Mouse (Mus musculus): ENCODE data around the gene Npr2. TPM values are rescaled to one million over a fixed set of nuclear protein-coding genes. Genes with fewer than 3 reads are reported as not detected.

Gene Npr2
- polyA plus RNA-seq, 1 experiment from 2014 or later = 8.1 TPM

DNA sequence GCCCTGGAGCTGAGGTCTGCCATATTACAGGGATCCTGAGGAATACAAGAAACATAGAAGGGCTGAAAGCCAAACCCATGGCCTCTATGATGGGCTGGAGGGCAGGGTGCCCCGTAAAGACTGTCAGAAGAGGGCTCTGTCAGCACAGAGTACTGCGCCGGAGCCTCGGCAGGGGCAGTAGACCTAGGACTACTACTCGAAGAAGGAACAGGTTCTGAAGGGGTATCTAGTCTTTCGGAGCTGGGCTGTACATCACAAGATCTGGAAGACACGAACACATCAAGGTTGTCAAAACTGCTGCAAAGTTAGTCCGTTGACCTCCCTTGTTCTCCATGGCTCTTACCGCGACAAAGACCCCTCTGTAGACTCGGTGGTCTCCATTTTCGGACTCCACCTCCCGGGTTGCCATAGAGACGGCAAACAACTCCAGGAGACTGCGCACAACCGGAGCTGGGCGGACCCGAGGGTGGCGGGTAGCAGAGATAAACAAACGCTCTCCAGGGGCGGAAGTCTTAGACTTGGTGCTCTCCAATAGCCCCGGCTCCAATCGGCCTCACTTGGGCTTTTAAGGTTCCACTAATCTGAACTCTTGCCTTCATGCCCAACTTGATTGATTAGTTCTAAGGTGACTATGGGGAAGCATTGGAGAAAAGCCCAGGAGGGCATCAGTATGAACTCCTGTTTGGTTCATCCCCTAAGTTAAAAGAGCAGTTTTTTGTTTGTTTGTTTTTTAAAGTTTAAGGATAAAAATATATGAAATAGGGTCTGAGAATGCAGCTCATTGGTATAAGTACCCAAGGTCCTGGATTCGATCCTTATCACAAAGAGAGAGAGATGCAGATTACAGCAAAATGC, 21.7 kb downstream of the Npr2 start, which contains the start of gene Spag8:
TSS of gene Spag8 (minus strand) at position 434 of the 855 bp plus-strand sequence.
- Histone ChIP-seq H3K9me3 (ENCODE audit: control insufficient read depth, low read length) (no peaks in the 10 kb centered on the region; the same call in 1 of the 2 replicates), H3K9ac (ENCODE audit: low read length) (no peak within 1 kb of the TSS), H3K27ac (replicated peaks; ENCODE audit: low read depth, low read length) (no peak within 1 kb of the TSS), H3K27me3 (ENCODE audit: control insufficient read depth, insufficient read depth, low read length) (no peaks in the 10 kb centered on the region), H3K4me1 (ENCODE audit: control insufficient read depth, insufficient read depth, low read length) (peaks cover 5% of the 10 kb centered on the region), H3K4me3 (ENCODE audit: low read depth, low read length) (peak within 1 kb of the TSS; percentile 17; the same call in 1 of the 2 replicates), H3K36me3 (ENCODE audit: control insufficient read depth, insufficient read depth, low read length) (no peaks in the 10 kb centered on the region), H3K4me2 (ENCODE audit: low read depth, severe bottlenecking) (peak within 1 kb of the TSS; percentile 38)
- 12% methylated on average over 24 of the region's 24 CpGs for WGBS
- DNase-seq (ENCODE audit: low spot score) (peak; percentile 62), ATAC-seq (ENCODE audit: insufficient number of reproducible peaks, low FRiP score, low TSS enrichment, low read depth) (no peak)

- no peaks in the 10 kb centered on the region for H3K27me3 ChIP-seq (ENCODE audit: control insufficient read depth, insufficient read depth, low read length)
- peak overlapping the region; percentile 84 for H3K27ac ChIP-seq (replicated peaks; ENCODE audit: low read depth, low read length)
- ATAC-seq (ENCODE audit: insufficient number of reproducible peaks, low FRiP score, low TSS enrichment, low read depth) (no peak), DNase-seq (ENCODE audit: low spot score) (no peak)
- H3K9me3 ChIP-seq (ENCODE audit: control insufficient read depth, low read length) = no peaks in the 10 kb centered on the region
- 7% methylated on average over 34 of the region's 34 CpGs for WGBS
- H3K36me3 ChIP-seq (ENCODE audit: control insufficient read depth, insufficient read depth, low read length) = no peaks in the 10 kb centered on the region
- peak overlapping the region; percentile 92 for H3K9ac ChIP-seq (ENCODE audit: low read length)
- peak overlapping the region; percentile 79 for H3K4me2 ChIP-seq (ENCODE audit: low read depth, severe bottlenecking)
- peak overlapping the region; percentile 76 for H3K4me3 ChIP-seq (ENCODE audit: low read depth, low read length)
- H3K4me1 ChIP-seq (ENCODE audit: control insufficient read depth, insufficient read depth, low read length) = peaks cover 5% of the 10 kb centered on the region
Observed at GRCm38 (mm10) chr4:43655656-43656338, 24.1 kb downstream of the Npr2 start.

DNA sequence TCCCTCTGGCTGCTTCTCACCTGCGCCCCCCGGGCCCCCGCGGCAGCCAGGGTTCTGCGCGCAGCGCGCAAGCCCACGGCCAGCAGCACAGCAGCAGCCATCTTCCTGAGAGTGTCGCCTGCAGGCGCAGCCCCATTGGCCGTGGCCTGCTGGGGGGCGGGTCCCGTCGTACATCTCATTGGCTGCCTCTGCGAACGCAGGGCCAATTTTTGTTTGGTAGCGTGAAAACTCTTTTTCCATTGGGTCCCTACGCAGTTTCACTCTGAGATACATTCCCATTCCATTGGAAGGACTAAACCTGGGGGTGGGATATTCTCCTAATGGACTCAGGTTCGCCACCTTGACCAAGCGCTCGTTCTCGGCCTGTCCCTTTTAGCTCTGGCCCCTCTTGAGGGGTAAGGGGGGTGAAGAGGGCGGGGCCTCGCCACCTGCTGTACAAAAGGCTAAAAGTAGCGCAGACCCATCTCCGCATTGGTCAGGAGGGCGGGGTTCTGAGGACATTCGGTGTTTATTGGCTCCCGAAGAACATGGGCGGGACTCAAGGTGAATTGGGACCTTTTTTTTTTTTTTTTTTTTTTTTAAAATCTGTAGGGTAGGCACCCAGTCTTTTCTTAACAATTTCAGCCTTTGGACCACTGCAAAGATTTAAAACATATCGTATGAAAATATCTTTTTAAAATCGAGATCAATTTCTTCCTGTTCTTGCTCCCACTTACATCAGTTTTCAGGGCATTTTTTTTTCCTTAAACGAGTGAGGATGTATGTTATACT, 24.8 kb downstream of the Npr2 start, which contains the start of gene Hint2:
TSS of gene Hint2 (minus strand) at position 128 of the 771 bp plus-strand sequence.
- 1% methylated on average over 34 of the region's 34 CpGs for WGBS
- Histone ChIP-seq H3K9me3 (ENCODE audit: control insufficient read depth, low read length) (no peaks in the 10 kb centered on the region), H3K4me1 (ENCODE audit: control insufficient read depth, insufficient read depth, low read length) (peaks cover 5% of the 10 kb centered on the region), H3K27me3 (ENCODE audit: control insufficient read depth, insufficient read depth, low read length) (no peaks in the 10 kb centered on the region), H3K9ac (ENCODE audit: low read length) (peak within 1 kb of the TSS; percentile 92), H3K27ac (replicated peaks; ENCODE audit: low read depth, low read length) (peak within 1 kb of the TSS; percentile 84), H3K4me3 (ENCODE audit: low read depth, low read length) (peak within 1 kb of the TSS; percentile 76), H3K4me2 (ENCODE audit: low read depth, severe bottlenecking) (peak within 1 kb of the TSS; percentile 79), H3K36me3 (ENCODE audit: control insufficient read depth, insufficient read depth, low read length) (no peaks in the 10 kb centered on the region)
- peak; percentile 97 for ATAC-seq (ENCODE audit: insufficient number of reproducible peaks, low FRiP score, low TSS enrichment, low read depth)
- DNase-seq (ENCODE audit: low spot score) = peak; percentile 94

DNA sequence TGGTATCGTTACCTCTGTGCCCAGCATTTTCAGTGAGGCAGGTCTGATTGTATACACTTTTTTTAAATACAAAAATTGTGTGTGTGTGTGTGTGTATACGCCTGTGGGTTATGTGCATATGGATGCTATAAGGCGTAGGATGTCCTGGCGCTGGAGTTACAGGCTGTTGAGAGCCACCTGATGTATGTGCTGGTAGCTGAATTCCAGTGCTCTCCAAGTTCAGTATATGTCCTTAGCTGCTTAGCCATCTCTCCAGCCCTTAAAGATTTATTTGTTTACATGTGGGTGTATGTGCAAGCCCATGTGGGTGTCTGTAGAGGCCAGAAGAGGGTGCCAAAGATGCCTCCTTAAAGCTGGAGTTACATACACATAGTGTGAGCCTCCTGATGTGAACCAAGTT, 25.4 kb downstream of the Npr2 start:
- DNase-seq (ENCODE audit: low spot score) (no peak), ATAC-seq (ENCODE audit: insufficient number of reproducible peaks, low FRiP score, low TSS enrichment, low read depth) (no peak)
- H3K27ac ChIP-seq (replicated peaks; ENCODE audit: low read depth, low read length) = no peak overlapping the region
- H3K4me3 ChIP-seq (ENCODE audit: low read depth, low read length) = peak overlapping the region; percentile 76; the same call in 1 of the 2 replicates
- H3K9me3 ChIP-seq (ENCODE audit: control insufficient read depth, low read length) = no peaks in the 10 kb centered on the region
- H3K9ac ChIP-seq (ENCODE audit: low read length) = no peak overlapping the region
- 64% methylated on average over 4 of the region's 4 CpGs for WGBS
- peaks cover 3% of the 10 kb centered on the region; the same call in 1 of the 2 replicates for H3K27me3 ChIP-seq (ENCODE audit: control insufficient read depth, insufficient read depth, low read length)
- peaks cover 5% of the 10 kb centered on the region for H3K4me1 ChIP-seq (ENCODE audit: control insufficient read depth, insufficient read depth, low read length)
- peak overlapping the region; percentile 7; the same call in 1 of the 2 replicates for H3K4me2 ChIP-seq (ENCODE audit: low read depth, severe bottlenecking)
- H3K36me3 ChIP-seq (ENCODE audit: control insufficient read depth, insufficient read depth, low read length) = no peaks in the 10 kb centered on the region

GRCm38 (mm10) chr4:43666412-43666811, 34.7 kb downstream of the Npr2 start:
- ATAC-seq (ENCODE audit: insufficient number of reproducible peaks, low FRiP score, low TSS enrichment, low read depth) = no peak

GRCm38 (mm10) chr4:43668782-43669427, 37.2 kb downstream of the Npr2 start, which contains the start of the genes Tmem8b and Fam221b:
Gene Tmem8b, plus strand, starts transcription at chr4:43668971.
Gene Fam221b, minus strand, starts transcription at chr4:43669145.
- DNase-seq (ENCODE audit: low spot score) = peak; percentile 91
- 0 out of 2 replicates have a peak within 1 kb of the TSS, but pooled peaks have one; percentile 51 for H3K27ac ChIP-seq (replicated peaks; ENCODE audit: low read depth, low read length)
- peak within 1 kb of the TSS; percentile 79 for H3K9ac ChIP-seq (ENCODE audit: low read length)
- H3K4me2 ChIP-seq (ENCODE audit: low read depth, severe bottlenecking) = peak within 1 kb of the TSS; percentile 84
- H3K9me3 ChIP-seq (ENCODE audit: control insufficient read depth, low read length) = no peaks in the 10 kb centered on the region
- WGBS = 4% methylated on average over 31 of the region's 41 CpGs
- peak; percentile 93 for ATAC-seq (ENCODE audit: insufficient number of reproducible peaks, low FRiP score, low TSS enrichment, low read depth)
- peak within 1 kb of the TSS; percentile 78 for H3K4me3 ChIP-seq (ENCODE audit: low read depth, low read length)
- H3K27me3 ChIP-seq (ENCODE audit: control insufficient read depth, insufficient read depth, low read length) = peaks cover 7% of the 10 kb centered on the region; the same call in 1 of the 2 replicates
- no peaks in the 10 kb centered on the region for H3K36me3 ChIP-seq (ENCODE audit: control insufficient read depth, insufficient read depth, low read length)
- H3K4me1 ChIP-seq (ENCODE audit: control insufficient read depth, insufficient read depth, low read length) = 0 out of 2 replicates have a peak, but pooled peaks cover 6% of the 10 kb centered on the region

More at GRCm38 (mm10) chr4:43666412-43666811, 34.7 kb downstream of the Npr2 start:
- Histone ChIP-seq H3K9me3 (ENCODE audit: control insufficient read depth, low read length) (no peaks in the 10 kb centered on the region), H3K27me3 (ENCODE audit: control insufficient read depth, insufficient read depth, low read length) (peaks cover 20% of the 10 kb centered on the region), H3K36me3 (ENCODE audit: control insufficient read depth, insufficient read depth, low read length) (no peaks in the 10 kb centered on the region), H3K4me3 (ENCODE audit: low read depth, low read length) (no peak overlapping the region), H3K27ac (replicated peaks; ENCODE audit: low read depth, low read length) (no peak overlapping the region), H3K4me1 (ENCODE audit: control insufficient read depth, insufficient read depth, low read length) (0 out of 2 replicates have a peak, but pooled peaks cover 6% of the 10 kb centered on the region), H3K4me2 (ENCODE audit: low read depth, severe bottlenecking) (no peak overlapping the region), H3K9ac (ENCODE audit: low read length) (no peak overlapping the region)
- no peak for DNase-seq (ENCODE audit: low spot score)
- WGBS = 23% methylated on average over 4 of the region's 4 CpGs

- peaks cover 7% of the 10 kb centered on the region; the same call in 1 of the 2 replicates for H3K27me3 ChIP-seq (ENCODE audit: control insufficient read depth, insufficient read depth, low read length)
- 0 out of 2 replicates have a peak overlapping the region, but pooled peaks have one; percentile 51 for H3K27ac ChIP-seq (replicated peaks; ENCODE audit: low read depth, low read length)
- H3K4me1 ChIP-seq (ENCODE audit: control insufficient read depth, insufficient read depth, low read length) = 0 out of 2 replicates have a peak, but pooled peaks cover 6% of the 10 kb centered on the region
- H3K36me3 ChIP-seq (ENCODE audit: control insufficient read depth, insufficient read depth, low read length) = no peaks in the 10 kb centered on the region
- H3K4me2 ChIP-seq (ENCODE audit: low read depth, severe bottlenecking) = peak overlapping the region; percentile 84
- ATAC-seq (ENCODE audit: insufficient number of reproducible peaks, low FRiP score, low TSS enrichment, low read depth) = peak; percentile 84
- no peaks in the 10 kb centered on the region for H3K9me3 ChIP-seq (ENCODE audit: control insufficient read depth, low read length)
- peak; percentile 79 for DNase-seq (ENCODE audit: low spot score)
- H3K9ac ChIP-seq (ENCODE audit: low read length) = peak overlapping the region; percentile 79
- WGBS = under 1% methylated on average over 24 of the region's 25 CpGs
- peak overlapping the region; percentile 78 for H3K4me3 ChIP-seq (ENCODE audit: low read depth, low read length)
Observed at GRCm38 (mm10) chr4:43669428-43669794, 37.7 kb downstream of the Npr2 start.
